Mouse (Mus musculus) CD4-positive, CD25-positive, alpha-beta regulatory T cell, adult 4 months (primary cell): ENCODE measurements around the gene Sst. TPM values are rescaled to one million over a fixed set of nuclear protein-coding genes. Genes with fewer than 3 reads are reported as not detected.

Experiments used
- ATAC-seq: one replicate; pipeline ENCODE4 v1.8.0; 2017
- polyA plus RNA-seq, 2 experiments: library from polyadenylated mRNA; unstranded; fragments of 100-300 nt; shearing (Covaris generic); gene quantifications; one replicate each; pipeline ENCODE4 v1.2.1; 2017

Gene Sst
- polyA plus RNA-seq, 2 experiments from 2014 or later, result not detected

- ATAC-seq, result no peak
Measured at GRCm38 (mm10) chr16:23885098-23885497, 5.7 kb downstream of the Sst start.

- ATAC-seq, result no peak
Measured at GRCm38 (mm10) chr16:23855242-23855641, 35.5 kb downstream of the Sst start.

- ATAC-seq, result no peak
Measured at GRCm38 (mm10) chr16:23849720-23850119, 41.0 kb downstream of the Sst start.

- no peak for ATAC-seq
Measured at GRCm38 (mm10) chr16:23849176-23849575, 41.6 kb downstream of the Sst start.

GRCm38 (mm10) chr16:23844622-23845021, 46.1 kb downstream of the Sst start:
- ATAC-seq, result peak; percentile 51

- no peak for ATAC-seq
Measured at GRCm38 (mm10) chr16:23842609-23843008, 48.1 kb downstream of the Sst start.

Other genes with a start within 250 kb of the Sst start
- gene Rtp2, start 41.4 kb upstream of the Sst start, polyA plus RNA-seq, result under 1 TPM; 0.13 to 0.33 TPM
- gene Gm37419, start 97.5 kb upstream of the Sst start, polyA plus RNA-seq, result not detected
- gene Bcl6, start 97.9 kb upstream of the Sst start, polyA plus RNA-seq, result 10 to 100 TPM in 1 of 2 experiments, 1 to 10 TPM in 1; 6.2 to 23.8 TPM